Mouse (Mus musculus): ENCODE results near the gene Ube2h. TPM values are rescaled to one million over a fixed set of nuclear protein-coding genes. Genes with fewer than 3 reads are reported as not detected.
"Not testable (repeated sequence)": the region's sequence is repeated elsewhere in the genome, so short reads cannot be mapped to it uniquely, and the experiment has no call there.

Gene Ube2h
- polyA plus RNA-seq, 1 experiment: 38.3 TPM

GRCm38 (mm10) chr6:30208844-30209243 lies 95.5 kb downstream of the Ube2h start:
- WGBS: 37% methylated on average over 4 of the region's 4 CpGs
- Histone ChIP-seq H3K4me3 (ENCODE audit: insufficient read depth, low read depth, low read length) (no peak overlapping the region), H3K27ac (ENCODE audit: insufficient read depth, low read depth, low read length) (no peak overlapping the region), H3K4me1 (ENCODE audit: control insufficient read depth, insufficient read depth, low read length) (peaks cover 5% of the 10 kb centered on the region; the same call in 1 of the 2 replicates), H3K27me3 (replicated peaks; ENCODE audit: control insufficient read depth, insufficient read depth, low read length) (no peaks in the 10 kb centered on the region), H3K36me3 (ENCODE audit: control insufficient read depth, insufficient read depth, low read length) (no peaks in the 10 kb centered on the region)
- no peak for TF ChIP-seq POLR2A (IDR thresholded peaks at IDR 0.05; ENCODE audit: low read depth, low read length)
- no peak for TF ChIP-seq CTCF (conservative IDR thresholded peaks at IDR 0.05; ENCODE audit: insufficient read depth, insufficient read length, low read depth, low read length)
- peak; percentile 64 for DNase-seq

GRCm38 (mm10) chr6:30205587-30206202 lies 98.6 kb downstream of the Ube2h start:
- H3K27me3 ChIP-seq (replicated peaks; ENCODE audit: control insufficient read depth, insufficient read depth, low read length): no peaks in the 10 kb centered on the region
- H3K27ac ChIP-seq (ENCODE audit: insufficient read depth, low read depth, low read length): no peak overlapping the region
- TF ChIP-seq POLR2A (IDR thresholded peaks at IDR 0.05; ENCODE audit: low read depth, low read length) (no peak), CTCF (conservative IDR thresholded peaks at IDR 0.05; ENCODE audit: insufficient read depth, insufficient read length, low read depth, low read length) (peak; percentile 81)
- WGBS: 9% methylated on average over 30 of the region's 30 CpGs
- no peaks in the 10 kb centered on the region for H3K36me3 ChIP-seq (ENCODE audit: control insufficient read depth, insufficient read depth, low read length)
- H3K4me1 ChIP-seq (ENCODE audit: control insufficient read depth, insufficient read depth, low read length): no peaks in the 10 kb centered on the region
- no peak overlapping the region for H3K4me3 ChIP-seq (ENCODE audit: insufficient read depth, low read depth, low read length)
- peak; percentile 67 for DNase-seq

- H3K27ac ChIP-seq (ENCODE audit: insufficient read depth, low read depth, low read length); H3K36me3 ChIP-seq (ENCODE audit: control insufficient read depth, insufficient read depth, low read length); H3K4me3 ChIP-seq (ENCODE audit: insufficient read depth, low read depth, low read length); H3K4me1 ChIP-seq (ENCODE audit: control insufficient read depth, insufficient read depth, low read length); DNase-seq; H3K27me3 ChIP-seq (replicated peaks; ENCODE audit: control insufficient read depth, insufficient read depth, low read length): not testable (repeated sequence)
- WGBS: 73% methylated on average over 6 of the region's 6 CpGs
Measured at GRCm38 (mm10) chr6:30205180-30205538, 99.2 kb downstream of the Ube2h start.

GRCm38 (mm10) chr6:30204383-30205179 lies 99.8 kb downstream of the Ube2h start:
- TF ChIP-seq CTCF (conservative IDR thresholded peaks at IDR 0.05; ENCODE audit: insufficient read depth, insufficient read length, low read depth, low read length): no peak
- TF ChIP-seq POLR2A (IDR thresholded peaks at IDR 0.05; ENCODE audit: low read depth, low read length): no peak
- Histone ChIP-seq H3K27ac (ENCODE audit: insufficient read depth, low read depth, low read length) (no peak overlapping the region), H3K27me3 (replicated peaks; ENCODE audit: control insufficient read depth, insufficient read depth, low read length) (no peaks in the 10 kb centered on the region), H3K36me3 (ENCODE audit: control insufficient read depth, insufficient read depth, low read length) (no peaks in the 10 kb centered on the region), H3K4me1 (ENCODE audit: control insufficient read depth, insufficient read depth, low read length) (no peaks in the 10 kb centered on the region), H3K4me3 (ENCODE audit: insufficient read depth, low read depth, low read length) (no peak overlapping the region)
- 78% methylated on average over 20 of the region's 20 CpGs for WGBS
- DNase-seq: no peak

- Histone ChIP-seq H3K27ac (ENCODE audit: insufficient read depth, low read depth, low read length) (no peak overlapping the region), H3K36me3 (ENCODE audit: control insufficient read depth, insufficient read depth, low read length) (no peaks in the 10 kb centered on the region), H3K4me1 (ENCODE audit: control insufficient read depth, insufficient read depth, low read length) (no peaks in the 10 kb centered on the region), H3K4me3 (ENCODE audit: insufficient read depth, low read depth, low read length) (no peak overlapping the region), H3K27me3 (replicated peaks; ENCODE audit: control insufficient read depth, insufficient read depth, low read length) (no peaks in the 10 kb centered on the region)
- WGBS: 84% methylated on average over 8 of the region's 8 CpGs
- TF ChIP-seq POLR2A (IDR thresholded peaks at IDR 0.05; ENCODE audit: low read depth, low read length) (no peak), CTCF (conservative IDR thresholded peaks at IDR 0.05; ENCODE audit: insufficient read depth, insufficient read length, low read depth, low read length) (no peak)
- no peak for DNase-seq
Measured at GRCm38 (mm10) chr6:30196143-30196542, 108.2 kb downstream of the Ube2h start.

GRCm38 (mm10) chr6:30195656-30196055 lies 108.7 kb downstream of the Ube2h start:
- Histone ChIP-seq H3K27ac (ENCODE audit: insufficient read depth, low read depth, low read length) (no peak overlapping the region), H3K4me3 (ENCODE audit: insufficient read depth, low read depth, low read length) (no peak overlapping the region), H3K36me3 (ENCODE audit: control insufficient read depth, insufficient read depth, low read length) (no peaks in the 10 kb centered on the region), H3K4me1 (ENCODE audit: control insufficient read depth, insufficient read depth, low read length) (no peaks in the 10 kb centered on the region), H3K27me3 (replicated peaks; ENCODE audit: control insufficient read depth, insufficient read depth, low read length) (no peaks in the 10 kb centered on the region)
- TF ChIP-seq CTCF (conservative IDR thresholded peaks at IDR 0.05; ENCODE audit: insufficient read depth, insufficient read length, low read depth, low read length) (no peak), POLR2A (IDR thresholded peaks at IDR 0.05; ENCODE audit: low read depth, low read length) (no peak)
- WGBS: 83% methylated on average over 11 of the region's 11 CpGs
- no peak for DNase-seq

- no peaks in the 10 kb centered on the region for H3K27me3 ChIP-seq (replicated peaks; ENCODE audit: control insufficient read depth, insufficient read depth, low read length)
- no peaks in the 10 kb centered on the region for H3K4me1 ChIP-seq (ENCODE audit: control insufficient read depth, insufficient read depth, low read length)
- no peak overlapping the region for H3K27ac ChIP-seq (ENCODE audit: insufficient read depth, low read depth, low read length)
- DNase-seq: no peak
- no peaks in the 10 kb centered on the region for H3K36me3 ChIP-seq (ENCODE audit: control insufficient read depth, insufficient read depth, low read length)
- WGBS: 67% methylated on average over 4 of the region's 4 CpGs
- no peak overlapping the region for H3K4me3 ChIP-seq (ENCODE audit: insufficient read depth, low read depth, low read length)
- TF ChIP-seq CTCF (conservative IDR thresholded peaks at IDR 0.05; ENCODE audit: insufficient read depth, insufficient read length, low read depth, low read length) (no peak), POLR2A (IDR thresholded peaks at IDR 0.05; ENCODE audit: low read depth, low read length) (no peak)
Measured at GRCm38 (mm10) chr6:30183624-30184023, 120.7 kb downstream of the Ube2h start.
